Mouse (Mus musculus) spleen, adult 18-20 months (tissue): Measurements from ENCODE around the gene Tspan32.

ENCODE experiments used
- DNase-seq, 2 experiments: peaks; one replicate each; pipeline ENCODE4 v3.0.0; 2022; ENCODE audit warnings: mixed read lengths in 2 of 2

Gene Tspan32

GRCm38 (mm10) chr7:143008370-143008926 lies 3.6 kb downstream of the Tspan32 start:
- DNase-seq, result peak; percentile 42 to 57

GRCm38 (mm10) chr7:143008996-143009665 lies 4.3 kb downstream of the Tspan32 start:
- DNase-seq, result no peak

- DNase-seq, result no peak
These were observed 5.2 kb downstream of the Tspan32 start for GRCm38 (mm10) chr7:143009996-143010395.

- DNase-seq, result no peak
These were observed 6.4 kb downstream of the Tspan32 start for GRCm38 (mm10) chr7:143011226-143011625.

DNA sequence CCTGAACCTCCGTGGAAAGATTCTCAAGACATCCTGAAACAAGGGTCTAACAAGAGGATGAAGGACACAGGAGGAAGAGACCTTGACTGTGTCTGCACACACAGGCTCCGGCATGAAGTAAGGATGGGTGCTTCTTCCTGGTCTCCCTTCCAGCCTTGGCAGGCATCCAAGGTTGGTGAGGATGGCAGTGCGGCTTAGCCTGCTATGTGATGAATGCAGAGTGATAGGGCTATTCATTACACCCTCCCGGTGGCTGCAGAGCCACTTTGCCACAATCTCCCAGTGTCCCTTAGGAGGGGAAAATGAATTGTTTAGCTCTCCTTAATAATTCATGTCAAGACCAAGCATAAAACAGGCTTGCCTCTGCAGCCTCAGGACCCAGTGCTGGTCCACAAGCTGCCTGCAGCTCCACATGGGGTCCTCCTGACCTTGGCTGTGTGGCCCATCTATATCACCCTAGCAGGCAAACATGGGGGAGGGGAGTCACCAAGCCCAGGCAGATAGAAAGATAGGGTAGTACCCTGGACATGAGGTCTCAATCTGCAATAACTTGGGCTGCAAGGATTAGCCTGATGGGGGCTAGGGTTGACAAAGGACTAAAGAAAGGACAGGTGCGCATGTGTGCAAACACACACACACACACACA lies 7.5 kb downstream of the Tspan32 start:
- no peak for DNase-seq

DNA sequence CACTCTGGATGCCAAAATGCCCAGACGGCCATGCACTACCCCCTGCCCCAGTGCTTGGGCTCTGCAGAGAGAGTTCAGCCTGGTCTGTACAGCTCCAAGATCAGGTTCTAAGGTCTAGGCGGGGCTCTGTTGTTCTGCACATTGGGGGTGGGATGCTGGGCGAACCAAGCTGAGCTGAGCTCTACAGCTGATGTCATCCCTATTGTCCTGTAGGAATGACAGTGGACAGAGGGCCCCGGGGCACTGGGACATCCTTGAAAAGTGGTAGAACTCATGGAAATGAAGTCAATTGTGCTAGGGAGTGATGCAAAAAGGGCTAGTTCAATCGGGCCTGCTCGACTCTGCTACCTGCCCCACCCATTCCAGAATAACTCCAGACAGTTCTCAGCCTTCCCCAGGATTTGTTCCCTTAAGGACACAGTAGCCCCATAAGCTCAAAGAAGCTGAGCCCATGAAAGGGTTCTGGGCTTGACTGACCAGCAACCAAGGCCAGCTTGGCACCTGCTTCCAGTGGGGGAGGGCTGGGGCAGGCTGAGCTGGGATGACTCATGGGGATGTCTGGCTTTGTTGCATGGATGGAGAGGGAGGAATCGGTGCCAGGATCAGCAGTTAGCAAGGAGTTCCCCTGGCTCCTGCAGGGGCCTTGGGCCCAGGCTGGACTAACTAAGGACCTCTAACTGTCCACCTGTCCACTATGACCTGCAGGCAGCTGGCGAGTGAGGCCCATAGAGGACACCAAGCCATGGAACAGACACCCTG lies 8.8 kb downstream of the Tspan32 start:
- DNase-seq, result no peak

GRCm38 (mm10) chr7:143014862-143015659 lies 10.2 kb downstream of the Tspan32 start:
- DNase-seq, result no peak

GRCm38 (mm10) chr7:143015755-143016423 lies 11.0 kb downstream of the Tspan32 start:
- DNase-seq, result no peak

DNA sequence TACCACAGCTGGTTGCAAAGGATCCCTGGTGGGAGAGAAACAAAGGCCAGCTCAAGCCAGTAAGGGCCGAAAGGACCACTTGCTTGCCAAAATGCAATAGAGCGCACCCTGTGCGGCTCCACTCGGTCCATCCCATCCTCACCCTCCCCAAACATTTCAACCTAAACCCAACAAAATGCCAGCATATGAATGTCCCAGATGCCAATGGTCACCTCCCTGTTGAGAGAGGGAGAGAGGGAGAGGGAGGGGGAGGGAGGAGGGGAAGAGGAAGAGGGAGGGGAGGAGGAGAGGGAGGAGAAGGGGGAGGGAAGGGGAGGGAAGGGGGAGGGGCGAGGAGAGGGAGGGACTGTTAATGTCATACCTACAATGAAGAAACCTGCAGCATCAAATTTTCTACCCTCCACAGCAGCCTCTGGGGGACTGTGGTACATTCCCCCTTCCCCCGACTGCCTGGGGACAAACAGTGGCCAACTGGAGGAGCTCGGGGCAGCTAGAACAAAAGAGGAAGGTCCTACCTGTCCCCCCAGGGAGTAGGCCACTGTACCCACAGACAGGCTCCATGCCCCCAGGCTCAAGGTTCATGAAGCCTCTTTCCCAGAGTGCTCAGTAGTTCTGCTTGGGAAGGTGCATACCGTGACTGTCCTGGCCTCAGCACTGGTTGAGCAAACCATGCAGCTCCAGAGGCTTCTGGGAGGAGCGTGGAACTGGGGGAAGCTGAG lies 11.7 kb downstream of the Tspan32 start:
- DNase-seq, result no peak

GRCm38 (mm10) chr7:143017181-143017580 lies 12.3 kb downstream of the Tspan32 start:
- no peak for DNase-seq

- no peak for DNase-seq
These were observed 15.2 kb downstream of the Tspan32 start for GRCm38 (mm10) chr7:143020040-143020439.

DNA sequence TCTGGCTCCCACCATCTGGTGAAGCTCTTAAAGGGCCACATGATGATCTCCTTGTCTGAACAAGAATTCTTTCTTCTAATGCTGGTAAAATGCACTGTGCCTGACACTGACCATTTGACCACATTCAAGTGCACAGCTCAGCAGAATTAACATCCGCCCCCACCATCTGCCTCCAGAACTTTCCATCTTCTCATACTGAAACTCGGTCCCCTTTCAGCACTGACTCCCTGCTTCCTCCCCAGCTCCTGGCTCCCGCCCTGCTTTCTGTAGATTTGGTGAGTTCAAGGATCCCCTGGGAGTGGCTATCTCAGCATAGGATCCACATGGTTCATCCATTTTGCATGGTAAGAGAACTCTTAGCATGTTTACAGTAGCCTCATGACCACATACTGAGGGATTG lies 15.9 kb downstream of the Tspan32 start:
- DNase-seq, result no peak

GRCm38 (mm10) chr7:143021356-143022164 lies 16.7 kb downstream of the Tspan32 start:
- no peak for DNase-seq

DNA sequence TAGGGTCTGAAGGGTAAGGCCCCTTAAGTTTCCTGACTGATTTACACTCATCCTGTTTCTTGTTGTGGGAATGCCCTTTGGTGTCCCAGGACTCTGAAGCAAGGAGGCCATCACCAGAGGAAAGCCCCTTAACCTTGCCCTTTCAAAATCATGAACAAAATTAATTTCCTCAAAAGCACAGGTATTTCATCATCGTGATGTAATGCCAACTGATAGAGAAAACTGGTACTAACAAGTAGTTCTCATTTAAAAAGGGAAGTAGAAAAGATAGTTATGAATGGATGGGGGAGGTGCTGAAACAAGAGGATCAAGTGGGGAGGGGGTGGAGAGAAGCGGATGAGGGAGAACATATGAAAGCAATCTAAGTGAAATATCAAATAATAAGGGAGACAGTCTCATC lies 18.7 kb downstream of the Tspan32 start:
- no peak for DNase-seq

DNA sequence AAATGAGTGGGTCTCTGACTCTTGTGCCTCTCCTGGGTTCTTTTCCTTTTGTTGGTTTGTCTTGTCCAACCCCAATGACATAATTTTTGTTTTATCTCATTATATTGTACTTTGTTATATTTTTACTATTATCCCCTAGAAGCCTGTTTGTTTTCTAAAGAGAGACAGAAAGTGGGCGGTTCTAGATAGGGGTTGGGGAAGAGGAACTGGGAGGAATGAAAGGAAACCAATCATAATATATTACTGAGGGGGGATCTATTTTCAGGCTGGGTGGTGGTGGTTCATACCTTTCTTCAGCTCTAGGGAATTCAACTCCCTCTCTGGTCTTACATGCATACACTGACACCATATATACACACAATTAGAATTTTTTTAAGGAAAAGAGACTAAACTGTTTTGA lies 19.4 kb downstream of the Tspan32 start:
- DNase-seq, result no peak

GRCm38 (mm10) chr7:143025496-143025895 lies 20.6 kb downstream of the Tspan32 start:
- DNase-seq, result no peak

DNA sequence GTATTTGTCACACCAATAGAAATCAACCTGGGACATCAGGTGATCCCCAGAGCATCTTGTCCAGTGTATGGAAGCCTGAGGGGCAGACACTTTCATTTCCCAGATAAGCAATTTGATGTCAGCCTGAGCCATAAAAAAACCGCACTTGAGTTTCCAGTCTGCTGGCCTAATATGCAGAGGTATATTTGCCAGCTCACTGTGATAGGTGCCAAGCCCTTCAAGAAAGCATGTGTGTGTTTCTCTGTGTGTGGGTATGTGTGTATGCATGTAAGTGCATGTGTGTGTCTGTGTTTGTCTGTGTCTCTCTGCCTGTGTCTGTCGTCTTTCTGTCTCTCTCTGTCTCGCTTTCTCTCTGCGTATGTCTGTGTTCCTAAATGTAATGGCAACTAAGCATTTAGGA lies 22.4 kb downstream of the Tspan32 start:
- no peak for DNase-seq

GRCm38 (mm10) chr7:143031816-143032215 lies 27.0 kb downstream of the Tspan32 start:
- DNase-seq, result no peak

DNA sequence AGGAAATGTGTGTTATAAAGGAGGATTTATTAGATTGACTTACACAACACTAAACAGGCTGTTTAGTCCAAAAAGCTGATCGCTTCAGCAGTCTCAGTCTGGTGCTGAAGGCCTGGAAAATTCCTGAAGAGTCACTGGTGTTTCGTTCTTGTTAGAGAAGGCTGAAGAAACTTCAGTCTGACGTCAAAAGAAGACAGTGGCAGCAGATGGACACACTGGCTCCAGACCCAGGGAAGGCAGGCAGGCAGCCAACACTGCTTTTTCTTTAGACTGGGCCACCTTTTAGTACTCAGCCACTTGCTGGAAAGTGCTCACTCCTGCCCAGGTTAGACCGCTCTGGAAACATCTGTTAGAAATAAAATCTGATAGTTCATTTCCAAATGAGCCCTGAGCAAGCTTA lies 28.7 kb downstream of the Tspan32 start:
- DNase-seq, result no peak

GRCm38 (mm10) chr7:143034112-143034511 lies 29.3 kb downstream of the Tspan32 start:
- no peak for DNase-seq
